Mouse (Mus musculus) urinary bladder, postnatal 25 days (tissue): ENCODE measurements around the gene Serping1.

Experiments used
- DNase-seq: peaks from one replicate; pipeline ENCODE4 v3.0.0; 2022; ENCODE audit warnings: low spot score

The Serping1 gene

DNA sequence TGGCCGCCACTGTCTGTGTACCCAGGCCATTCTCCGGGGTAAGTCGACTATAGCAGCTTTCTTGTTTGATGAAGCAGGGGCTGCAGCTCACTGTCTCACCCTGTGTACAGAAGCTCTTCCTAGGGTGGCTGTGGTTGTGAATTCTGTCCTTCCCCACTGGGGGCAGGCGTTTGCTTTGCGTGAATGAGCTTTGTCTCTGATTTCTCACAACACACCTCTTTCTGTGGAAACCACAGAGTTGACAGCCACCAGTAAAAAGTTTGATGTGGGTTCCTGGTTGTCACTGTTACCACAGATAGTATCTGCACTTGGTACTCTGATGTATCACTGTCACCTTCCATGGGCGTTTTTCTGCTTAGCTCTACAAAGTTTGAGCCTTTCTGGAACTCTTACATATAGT lies 4.0 kb upstream of the Serping1 start:
- no peak for DNase-seq

DNA sequence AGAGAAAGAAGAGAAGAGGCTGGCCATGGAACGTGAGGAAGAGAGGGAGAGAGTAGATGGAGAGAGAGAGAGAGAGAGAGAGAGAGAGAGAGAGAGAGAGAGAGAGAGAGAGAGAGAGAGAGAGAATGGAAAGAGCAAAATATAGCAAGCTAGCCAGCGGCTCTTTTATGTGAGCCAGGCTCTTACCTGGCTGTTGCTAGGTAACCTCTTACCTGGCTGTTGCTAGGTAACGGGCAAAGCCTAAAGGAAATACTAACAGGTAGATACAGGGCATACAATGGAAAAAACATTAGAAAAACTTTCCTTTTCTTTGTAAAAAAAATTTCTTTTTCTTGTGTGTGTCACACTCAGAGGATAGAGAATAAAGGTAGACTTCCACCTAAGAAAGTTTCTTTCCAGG lies 2.5 kb upstream of the Serping1 start:
- DNase-seq = no peak

DNA sequence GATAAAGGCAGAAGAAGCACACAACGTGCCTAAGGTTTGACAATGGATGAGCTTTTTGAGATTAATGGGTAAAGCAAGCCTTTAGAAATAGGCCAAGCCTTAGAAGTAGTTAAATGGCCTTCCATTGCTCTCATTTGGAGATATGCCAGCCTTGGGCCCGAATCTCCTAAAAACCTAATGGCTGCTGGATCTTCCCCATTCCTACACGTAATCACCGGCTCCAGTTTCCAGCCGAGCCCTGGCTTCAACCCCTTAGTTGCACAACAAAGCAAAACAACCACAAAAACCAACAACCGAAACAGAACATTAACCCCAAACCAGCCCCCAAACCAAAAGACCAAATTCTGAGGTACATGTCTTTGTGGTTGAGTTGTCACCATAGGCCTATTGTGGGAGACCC lies 421 bp upstream of the Serping1 start:
- DNase-seq = no peak

DNA sequence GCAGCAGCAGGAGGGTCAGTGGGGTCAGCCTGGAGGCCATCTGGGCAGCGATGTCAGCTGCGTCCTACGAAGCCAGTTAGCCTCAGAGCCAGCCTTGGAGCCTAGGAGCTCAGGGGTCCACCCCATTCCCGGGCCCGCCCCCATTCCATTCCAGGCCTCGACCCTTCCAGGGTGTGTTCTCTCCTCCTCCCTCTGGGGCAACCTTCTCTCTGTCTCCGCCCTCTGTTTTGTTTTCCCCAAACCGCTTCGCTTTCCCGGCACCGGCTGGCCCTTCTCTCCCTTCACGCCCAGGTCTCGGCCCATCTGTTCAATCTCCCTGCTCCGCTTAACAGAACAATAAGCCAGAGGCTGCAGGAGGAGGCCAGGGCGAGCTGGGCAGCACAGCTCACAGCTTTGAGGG lies 493 bp downstream of the Serping1 start:
- peak; percentile 63 for DNase-seq

DNA sequence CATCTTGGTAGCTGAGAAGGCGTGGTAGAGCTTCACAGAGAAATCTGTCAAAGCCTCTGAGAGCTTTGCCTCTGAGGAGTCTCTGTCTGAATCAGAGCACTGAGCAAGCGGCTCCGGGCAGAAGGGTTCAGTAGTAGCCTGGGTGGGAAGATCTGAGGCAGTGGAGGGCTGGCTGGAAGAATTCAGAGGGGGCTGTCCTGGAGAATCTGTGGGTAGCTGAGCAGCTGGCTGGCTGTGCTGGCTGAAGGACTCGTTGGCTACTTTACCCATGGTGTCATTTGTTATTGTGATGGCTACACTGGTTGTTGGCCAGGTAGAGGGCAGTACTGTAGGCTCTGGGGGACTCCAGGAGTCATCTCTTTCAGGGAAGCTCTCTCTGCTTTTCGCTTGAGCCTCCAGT lies 2.0 kb downstream of the Serping1 start:
- DNase-seq = no peak

DNA sequence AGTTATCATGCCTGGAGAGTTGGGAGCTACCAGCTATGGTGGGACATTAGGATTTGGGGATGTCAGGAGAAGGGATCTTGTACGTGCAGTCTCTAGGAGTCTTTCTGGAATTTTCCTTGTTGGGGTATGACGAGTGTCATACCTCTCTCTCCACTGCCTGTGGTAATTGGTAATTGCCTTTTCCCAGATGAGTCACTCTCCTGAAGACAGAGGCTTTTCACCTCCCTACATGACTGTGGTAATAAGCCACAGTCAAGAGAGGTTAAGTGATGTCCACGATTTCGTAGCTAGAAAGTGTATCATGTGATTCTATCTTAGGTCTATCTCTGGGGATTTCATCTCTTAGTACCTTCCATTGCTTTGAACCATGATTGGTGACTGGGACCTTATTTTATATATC lies 2.8 kb downstream of the Serping1 start:
- no peak for DNase-seq

DNA sequence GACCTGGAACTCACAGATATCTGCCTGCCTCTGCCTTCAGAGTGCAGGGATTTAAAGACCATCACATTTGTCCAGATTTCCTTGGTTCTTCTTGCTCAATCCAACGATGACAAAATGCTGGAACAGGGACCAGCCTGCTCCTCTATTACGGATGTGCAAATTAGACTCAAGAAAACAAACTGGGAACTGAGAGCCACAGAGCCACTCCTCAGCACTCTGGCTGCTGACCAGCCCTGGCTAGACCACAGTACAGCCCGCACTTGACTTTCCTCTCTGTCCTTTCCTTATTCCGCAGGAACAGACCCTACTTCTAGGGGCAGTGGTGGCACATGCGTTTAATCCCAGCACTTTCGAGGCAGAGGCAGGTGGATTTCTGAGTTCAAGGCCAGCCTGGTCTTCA lies 4.7 kb downstream of the Serping1 start:
- DNase-seq = no peak

DNA sequence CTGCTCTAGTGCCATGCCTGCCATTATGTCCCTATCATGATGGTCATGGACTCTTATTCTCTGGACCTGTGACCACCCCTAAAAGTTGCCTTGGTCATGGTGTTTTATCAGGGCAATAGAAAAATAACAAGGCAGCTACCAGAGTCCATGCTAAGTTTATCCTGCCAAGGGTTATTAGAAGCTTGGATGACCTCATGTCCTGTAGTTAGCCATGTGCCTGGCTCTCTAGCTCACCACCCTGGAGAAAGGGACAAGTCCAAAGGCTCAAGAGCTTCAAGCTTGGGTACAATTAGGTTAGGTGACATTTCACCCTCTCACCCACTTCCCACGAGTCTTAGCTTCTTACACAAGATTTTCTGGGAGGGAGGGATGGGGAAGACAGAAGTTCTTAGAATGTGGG lies 12.4 kb downstream of the Serping1 start:
- no peak for DNase-seq

DNA sequence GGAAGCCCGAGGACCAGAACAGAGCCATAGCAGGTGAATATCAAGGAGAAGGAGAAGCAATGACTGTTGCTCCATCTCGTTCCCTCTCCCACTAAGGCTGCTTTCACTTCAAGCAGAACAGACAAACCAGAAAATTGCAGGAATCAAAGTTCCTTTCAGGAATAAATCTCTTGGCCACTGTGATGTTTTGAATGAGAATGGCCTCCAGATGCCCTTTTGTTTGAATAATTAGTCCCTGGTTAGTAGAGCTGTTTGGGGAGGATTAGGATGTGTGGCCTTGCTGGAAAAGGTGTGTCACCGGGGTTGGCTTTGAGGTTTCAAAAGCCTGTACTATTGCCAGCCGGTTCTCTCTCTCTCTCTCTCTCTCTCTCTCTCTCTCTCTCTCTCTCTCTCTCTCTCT lies 12.9 kb downstream of the Serping1 start:
- DNase-seq = no peak

DNA sequence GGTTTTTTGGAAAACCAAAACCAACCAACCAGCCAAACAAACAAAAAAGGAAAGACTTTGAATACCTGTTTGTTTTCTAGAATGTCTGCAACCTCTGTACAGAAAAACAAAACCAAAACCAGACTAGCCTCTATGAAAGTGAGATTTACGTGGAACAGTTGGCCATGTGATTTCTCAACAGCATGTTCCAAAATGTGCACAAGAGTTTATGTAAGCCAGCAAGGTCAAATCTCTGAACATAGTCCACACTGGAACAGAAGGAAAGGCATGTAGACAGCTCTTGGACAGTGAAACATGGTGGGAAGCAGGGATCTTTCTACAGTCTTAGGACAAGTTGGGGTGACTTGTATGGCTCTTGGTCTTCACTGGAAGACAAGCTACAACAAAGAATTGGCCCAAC lies 13.4 kb downstream of the Serping1 start:
- no peak for DNase-seq

DNA sequence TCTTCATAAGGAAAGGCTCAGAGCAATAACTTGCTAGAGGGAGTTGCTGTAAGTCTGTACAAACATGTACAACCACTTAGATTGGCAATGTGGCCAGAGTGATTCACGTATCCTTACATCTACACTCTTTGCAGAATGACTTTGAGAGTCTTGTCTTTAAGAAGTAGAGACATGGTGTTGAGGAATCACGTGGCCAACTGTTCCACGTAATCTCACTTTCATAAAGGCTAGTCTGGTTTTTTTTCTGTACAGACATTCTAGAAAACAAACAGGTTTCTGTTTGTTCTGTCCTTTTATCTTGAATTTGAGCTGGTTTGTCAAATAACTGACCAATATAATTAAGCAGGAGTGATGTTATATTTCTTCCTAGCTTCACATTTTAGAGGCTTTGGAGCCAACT lies 13.9 kb downstream of the Serping1 start:
- DNase-seq = no peak

DNA sequence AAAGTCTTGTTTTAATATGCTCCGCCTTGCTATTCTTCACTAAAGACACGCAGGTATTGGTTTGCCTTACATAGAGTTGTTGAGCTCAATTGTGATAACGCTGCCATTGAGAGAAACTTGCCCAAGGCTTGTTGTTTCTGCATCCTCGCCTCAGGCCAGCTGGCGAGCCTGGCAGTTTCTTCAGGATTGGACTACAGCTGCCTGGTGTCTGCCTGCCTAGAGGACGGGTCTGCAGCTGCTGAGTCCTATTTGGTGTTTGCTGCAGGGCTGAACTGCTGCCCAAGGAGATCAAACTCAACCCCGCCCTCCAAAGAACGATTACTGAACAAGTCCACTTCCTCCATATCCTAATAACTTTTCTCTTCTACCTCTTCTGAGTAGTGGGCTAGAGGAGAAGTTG lies 14.5 kb downstream of the Serping1 start:
- no peak for DNase-seq

DNA sequence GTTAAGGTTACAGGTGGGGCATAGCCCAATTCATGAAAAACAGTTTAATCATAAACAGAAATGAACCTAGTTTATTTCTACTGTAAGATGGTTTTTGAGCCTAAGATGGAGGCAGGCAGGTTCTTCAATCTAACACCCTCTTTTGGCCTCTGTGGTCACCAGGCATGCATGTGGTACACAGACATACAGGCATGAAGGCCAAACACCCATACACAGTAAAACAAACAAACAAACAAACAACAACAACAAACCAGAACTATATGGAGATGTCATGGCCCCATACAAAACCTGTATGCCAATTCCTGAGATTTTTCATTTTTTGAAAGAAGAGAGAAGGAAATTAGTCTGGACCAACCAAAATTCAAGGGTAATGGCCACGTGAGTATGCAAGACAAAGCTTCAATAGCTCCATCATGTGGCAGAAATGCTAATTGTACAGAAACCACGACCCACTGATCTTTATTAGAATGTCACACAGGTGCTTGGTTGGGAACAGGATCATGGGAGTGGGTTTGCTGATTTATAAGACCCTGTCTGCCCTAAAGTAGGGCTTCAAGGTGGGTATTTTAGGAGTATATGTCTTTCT lies 16.6 kb downstream of the Serping1 start:
- no peak for DNase-seq

DNA sequence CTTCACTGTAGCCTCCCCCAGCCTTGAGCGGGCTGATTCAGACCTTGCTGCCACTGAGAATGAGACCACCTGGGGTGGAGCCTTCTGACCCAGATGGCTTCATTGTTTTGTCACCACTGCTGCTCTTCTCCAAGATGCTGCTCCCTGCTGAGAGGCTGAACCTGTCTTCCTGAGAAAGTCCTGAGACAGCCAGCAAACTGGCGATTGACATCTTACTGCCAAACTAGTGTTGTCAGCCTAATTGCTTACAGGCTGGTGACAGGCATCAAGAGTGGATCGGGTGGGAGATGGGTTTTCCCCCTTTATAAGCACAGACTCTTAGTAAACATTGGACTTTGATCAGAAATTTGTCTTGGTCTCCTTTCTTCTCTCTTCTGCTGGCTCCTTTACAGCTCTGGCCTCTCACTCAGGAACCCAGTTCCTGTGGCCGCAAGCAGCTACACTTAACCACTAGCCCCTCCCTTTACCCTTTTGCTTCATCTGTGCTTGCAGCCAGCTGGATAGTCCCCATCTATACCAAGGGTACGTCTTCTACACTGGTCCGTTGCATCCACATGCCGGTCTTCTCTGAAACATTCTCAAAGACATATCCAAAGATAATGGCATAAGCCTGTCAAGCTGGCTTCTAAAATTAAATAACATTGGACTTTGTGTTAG lies 18.1 kb downstream of the Serping1 start:
- no peak for DNase-seq

DNA sequence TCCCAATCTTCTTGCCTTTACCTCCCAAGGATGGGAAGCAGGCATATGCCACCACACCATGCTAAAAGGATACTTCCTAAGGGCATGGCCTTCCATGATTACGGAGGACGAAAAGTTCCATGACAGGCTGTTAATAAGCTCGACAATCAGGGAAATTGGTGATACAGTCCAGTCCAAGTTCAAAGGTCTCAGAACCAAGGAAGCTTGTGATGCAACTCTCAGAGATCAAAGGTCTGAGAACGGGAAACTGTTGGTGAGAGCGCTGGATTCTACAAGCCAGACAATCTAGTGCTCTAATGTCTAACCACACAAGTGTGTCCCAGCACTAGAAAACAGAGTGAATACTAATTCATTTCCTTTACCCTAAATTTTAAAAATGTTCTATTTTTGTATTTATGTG lies 19.0 kb downstream of the Serping1 start:
- DNase-seq = no peak

DNA sequence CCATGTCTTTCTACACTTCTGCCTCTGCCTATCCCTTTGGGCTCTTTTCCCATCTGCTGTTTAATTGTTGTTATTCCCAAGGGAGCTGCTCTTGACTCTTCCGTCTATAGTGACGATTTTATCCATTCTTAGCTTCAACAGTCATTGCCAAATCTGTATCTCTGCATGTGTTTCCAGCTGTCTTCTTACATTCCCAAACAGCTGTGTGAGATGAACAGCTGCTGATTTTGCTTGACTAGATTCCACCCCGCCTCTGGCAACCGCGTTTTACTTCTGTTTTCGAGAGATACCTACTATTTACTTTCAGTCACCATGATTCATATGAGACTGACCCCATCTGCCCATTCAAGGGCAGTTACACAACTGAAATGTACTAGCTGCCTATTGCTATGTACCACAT lies 25.1 kb downstream of the Serping1 start:
- DNase-seq = no peak

DNA sequence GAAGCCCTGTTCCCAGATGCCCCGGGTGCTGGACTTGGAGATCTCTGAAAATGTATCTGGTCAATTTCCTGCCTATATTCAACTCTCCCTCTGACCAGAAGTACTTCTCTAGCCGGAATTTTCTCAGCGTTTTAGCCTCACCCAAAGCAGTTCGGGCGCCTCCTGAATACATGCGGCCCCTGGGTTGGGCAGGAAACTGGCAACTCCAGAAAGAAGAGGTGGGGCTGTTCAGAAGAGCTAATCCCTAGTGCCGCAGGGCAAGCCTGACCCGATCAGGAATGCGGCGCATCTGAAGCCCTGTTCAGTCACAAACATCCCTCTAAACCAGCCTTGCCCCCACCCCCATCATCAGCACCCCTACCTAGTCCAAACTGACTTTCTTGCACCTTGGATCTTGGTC lies 31.1 kb downstream of the Serping1 start:
- DNase-seq = peak; percentile 32

DNA sequence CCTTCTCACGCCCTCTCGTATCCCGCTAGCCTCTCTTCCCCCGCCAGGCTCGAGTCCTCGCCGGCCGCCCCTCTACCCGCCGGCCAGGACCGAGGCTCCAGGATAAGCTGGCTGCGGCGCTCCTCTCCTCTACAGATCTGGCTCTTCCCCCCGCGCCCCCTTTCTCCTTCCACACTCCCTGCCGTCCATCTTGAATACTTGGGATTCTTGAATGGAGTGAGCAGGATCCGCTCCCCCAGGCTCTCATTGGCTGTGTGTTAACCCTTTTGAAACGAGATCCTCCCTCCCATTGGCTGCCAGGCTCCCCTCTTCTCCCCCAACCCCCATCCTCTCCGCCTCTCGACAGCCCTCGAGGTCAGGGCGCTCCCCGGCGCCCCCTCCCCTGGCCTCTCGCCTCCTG lies 31.7 kb downstream of the Serping1 start, which contains the start of gene Gm19426:
Gene Gm19426, minus strand, starts transcription at position 95 of the 400 bp plus-strand sequence.
- DNase-seq = peak; percentile 62

DNA sequence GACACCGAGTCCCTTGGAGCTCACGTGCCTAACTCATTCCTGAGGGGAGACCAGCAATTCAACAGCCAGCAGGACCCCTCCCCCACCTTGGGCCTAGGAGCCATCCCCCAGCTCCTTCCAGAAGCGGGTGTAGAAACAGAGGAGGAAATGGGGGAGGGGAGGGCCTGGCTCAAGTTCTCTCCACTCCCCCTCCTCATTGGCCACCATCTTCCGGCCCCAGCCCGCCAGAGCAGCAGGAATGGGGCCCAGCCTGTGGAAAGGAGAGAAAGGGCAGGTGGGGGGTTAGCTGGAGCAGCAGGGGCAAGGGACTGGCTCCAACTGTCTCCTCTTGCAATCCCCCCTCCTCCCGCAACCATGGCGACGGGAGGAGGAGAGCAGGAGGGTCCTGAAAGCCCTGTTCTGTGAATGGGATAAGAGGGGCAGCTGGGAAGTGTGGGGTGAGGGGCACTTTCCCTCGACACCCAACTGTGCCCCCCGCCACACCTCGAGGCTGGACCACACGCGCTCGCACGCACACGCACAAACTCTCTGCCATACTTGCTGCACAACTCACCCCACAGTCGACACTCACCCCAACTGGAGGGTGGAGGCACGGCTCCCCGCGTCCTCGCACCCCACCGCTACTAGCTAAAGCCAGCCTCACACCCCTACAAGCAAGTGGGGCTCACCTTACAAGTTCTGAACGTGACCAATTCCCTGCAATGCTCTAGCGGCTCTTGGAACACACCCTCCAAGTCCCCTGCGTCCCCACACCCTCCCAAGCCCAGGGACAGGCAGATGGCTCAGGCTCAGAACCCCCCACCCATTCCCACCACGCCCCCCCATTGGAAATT lies 32.6 kb downstream of the Serping1 start:
- no peak for DNase-seq

DNA sequence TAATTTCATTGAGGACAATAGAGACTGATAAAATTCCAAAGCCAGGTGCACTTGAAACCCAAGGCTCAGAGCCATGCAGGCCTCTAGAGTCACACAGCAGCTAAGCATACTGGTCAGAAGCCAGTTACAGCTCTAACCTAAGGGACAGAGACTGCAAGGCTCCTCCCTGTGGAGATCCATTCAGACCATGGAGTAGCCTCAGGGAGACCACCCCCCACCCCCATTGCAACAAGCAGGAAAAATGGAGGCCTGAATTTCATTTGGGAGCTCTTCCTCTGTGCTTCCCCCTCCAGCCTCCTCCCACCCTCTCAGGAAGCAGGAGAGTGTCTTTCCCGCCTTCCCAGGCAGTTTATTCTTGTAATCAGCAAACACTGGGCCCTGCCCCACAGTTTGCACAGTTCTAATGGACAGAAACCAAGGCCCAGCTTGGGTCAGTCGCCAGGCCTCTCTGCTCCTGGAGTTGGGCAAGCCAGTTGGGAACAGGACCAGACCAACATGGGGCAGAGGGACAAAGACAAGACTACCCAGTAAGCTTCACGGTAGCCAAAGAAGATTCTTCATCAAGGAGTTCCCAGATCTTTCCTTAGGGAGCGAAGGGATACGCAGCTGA lies 33.3 kb downstream of the Serping1 start:
- no peak for DNase-seq

DNA sequence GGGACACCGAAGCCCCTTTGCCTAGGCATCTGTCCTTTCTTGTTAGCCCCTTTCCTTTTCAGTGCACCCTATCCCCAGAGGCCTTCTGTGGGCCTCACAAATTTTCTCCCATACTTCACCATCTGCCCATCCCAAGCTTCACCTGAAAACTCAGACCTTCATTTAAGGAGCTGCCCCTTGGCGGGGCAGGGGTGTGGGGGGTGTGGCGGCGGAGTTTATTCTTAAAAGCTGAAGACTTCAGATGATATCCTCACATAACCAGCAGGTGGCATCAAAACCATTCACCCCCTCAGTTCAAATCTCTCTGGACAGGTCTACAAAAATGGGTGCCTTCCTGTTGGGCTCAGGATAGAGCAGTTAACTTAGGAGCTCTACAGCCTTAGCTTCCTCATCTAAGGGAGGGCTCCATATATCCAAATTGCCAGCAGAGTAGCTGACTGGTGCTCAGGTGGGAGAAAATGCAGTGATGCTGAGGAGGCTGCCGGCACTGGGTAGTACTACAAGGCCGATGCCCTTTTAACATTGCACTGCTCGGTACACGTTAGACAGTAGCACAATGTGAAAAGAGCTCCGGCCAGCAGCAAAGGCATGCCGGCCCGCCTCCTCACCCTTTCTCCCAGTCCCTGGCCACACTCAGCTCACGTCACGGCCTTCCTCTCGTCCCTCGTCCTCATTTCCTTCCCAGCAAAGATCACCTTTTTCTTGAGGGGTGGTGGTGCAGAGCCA lies 34.5 kb downstream of the Serping1 start:
- no peak for DNase-seq

DNA sequence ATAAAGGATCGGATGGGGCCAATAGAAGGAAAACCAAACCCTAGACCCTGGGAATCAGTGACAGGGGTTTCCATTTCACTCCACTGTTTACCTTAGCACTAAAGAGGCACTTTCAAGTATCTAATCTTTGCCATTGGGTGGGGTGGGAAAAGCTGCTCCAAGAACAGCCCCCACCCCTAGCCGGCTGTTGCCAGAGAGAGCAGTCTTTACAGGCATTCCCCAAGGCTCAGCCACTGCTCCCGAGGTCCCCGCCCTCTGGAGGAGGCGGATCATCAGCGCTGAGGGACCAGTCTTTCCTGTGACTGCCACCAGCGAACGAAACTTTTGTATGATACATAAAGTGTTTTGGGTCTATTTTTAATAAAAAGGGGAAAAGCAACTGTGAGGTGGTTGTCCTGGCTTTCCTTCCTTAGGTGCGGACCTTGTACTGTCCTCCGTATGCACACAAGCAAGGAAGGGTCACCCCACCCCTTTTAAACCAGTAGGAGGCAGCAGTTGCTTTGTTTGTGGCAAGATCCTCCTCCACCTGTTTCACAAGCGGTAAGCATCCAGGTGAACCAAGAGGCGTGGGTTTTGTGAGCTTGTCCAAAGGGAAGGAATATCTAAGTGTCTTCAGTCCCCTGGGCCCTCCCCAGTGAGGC lies 36.9 kb downstream of the Serping1 start:
- DNase-seq = no peak
